Mouse (Mus musculus) kidney, adult 2 months (tissue): ENCODE data around the gene Fam180a. TPM values are rescaled to one million over a fixed set of nuclear protein-coding genes. Genes with fewer than 3 reads are reported as not detected.
A peak's percentile ranks its signal among the peaks of the same experiment; 100 is the strongest.

Source experiments
- DNase-seq: peaks from one replicate; pipeline ENCODE4 v3.0.0; 2021
- H3K27ac ChIP-seq: fragments of 200-500 bp; 2 replicates; pipeline ENCODE4 v1.5.1; 2012; ENCODE audit warnings: low read depth, low read length, control low read depth, inconsistent platforms; ENCODE audit not compliant: insufficient read depth
- H3K27me3 ChIP-seq: fragments of 200-500 bp; replicated peaks from 2 replicates; pipeline ENCODE4 v1.6.1; 2012; ENCODE audit warnings: mild to moderate bottlenecking, moderate library complexity, low read length, inconsistent platforms; ENCODE audit not compliant: control insufficient read depth, insufficient read depth
- H3K36me3 ChIP-seq: fragments of 200-500 bp; 2 replicates; pipeline ENCODE4 v1.6.1; 2012; ENCODE audit warnings: mild to moderate bottlenecking, moderate library complexity, low read length, inconsistent platforms; ENCODE audit not compliant: control insufficient read depth, insufficient read depth
- H3K4me1 ChIP-seq: fragments of 200-500 bp; 2 replicates; pipeline ENCODE4 v1.6.1; 2011; ENCODE audit warnings: low read length; ENCODE audit not compliant: control insufficient read depth, insufficient read depth
- H3K4me3 ChIP-seq: fragments of 200-500 bp; 2 replicates; pipeline ENCODE4 v1.5.1; 2011; ENCODE audit warnings: mild to moderate bottlenecking, low read depth, low read length, control low read depth; ENCODE audit not compliant: insufficient read depth
- CTCF ChIP-seq: fragments of 200-500 bp; conservative IDR thresholded peaks from 2 replicates; pipeline ENCODE4 v1.5.1; 2011; ENCODE audit warnings: low read depth, mild to moderate bottlenecking, control low read depth, low read length, moderate library complexity, mixed read lengths; ENCODE audit not compliant: insufficient read depth, insufficient read length
- POLR2A ChIP-seq: fragments of 200-500 bp; IDR thresholded peaks from one replicate; pipeline ENCODE4 v1.6.1; 2011; ENCODE audit warnings: low read depth, low read length, control low read depth
- WGBS: fragments of 180-500 bp; shearing (Covaris S2); methylation state at CpG from one replicate; pipeline ENCODE4 v1.1.7; 2018; 5-methylcytosine and 5-hydroxymethylcytosine counted together
- polyA plus RNA-seq: library from polyadenylated mRNA; depleted of rRNA; stranded (reverse); fragments of >200 nt; gene quantifications from 2 replicates; pipeline ENCODE4 v1.2.3, GENCODE M21; 2012

The Fam180a gene
- polyA plus RNA-seq, 1 experiment = 0.39 TPM

DNA sequence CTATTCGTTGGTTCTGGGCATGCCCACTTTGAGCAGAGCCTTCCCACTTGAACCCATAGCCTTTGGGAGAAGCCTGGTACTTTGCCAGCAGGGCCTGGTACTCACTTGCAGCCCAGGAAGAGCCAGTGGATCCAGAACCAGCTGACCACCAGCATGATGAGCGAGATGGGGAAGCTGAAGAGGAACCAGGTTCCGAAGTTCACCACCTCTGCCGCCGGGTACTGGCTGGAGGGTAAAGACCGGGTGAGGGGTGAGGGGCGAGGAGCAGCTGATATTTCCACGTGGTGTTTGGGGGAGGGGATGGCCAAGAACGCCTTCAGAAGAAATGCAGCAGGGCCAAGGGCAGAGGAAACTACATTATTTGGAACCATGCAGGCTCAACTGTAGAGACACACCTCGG lies 46.6 kb downstream of the Fam180a start:
- Histone ChIP-seq H3K4me1 (no peaks in the 10 kb centered on the region), H3K4me3 (no peak overlapping the region), H3K27ac (peak overlapping the region; percentile 12; the same call in 1 of the 2 replicates), H3K27me3 (no peaks in the 10 kb centered on the region), H3K36me3 (no peaks in the 10 kb centered on the region)
- TF ChIP-seq POLR2A (no peak), CTCF (no peak)
- WGBS = 43% methylated on average over 10 of the region's 10 CpGs
- peak; percentile 83 for DNase-seq

- TF ChIP-seq POLR2A (no peak), CTCF (no peak)
- Histone ChIP-seq H3K27ac (no peak overlapping the region), H3K36me3 (no peaks in the 10 kb centered on the region), H3K4me1 (peaks cover 6% of the 10 kb centered on the region; the same call in 1 of the 2 replicates), H3K4me3 (no peak overlapping the region), H3K27me3 (no peaks in the 10 kb centered on the region)
- DNase-seq = no peak
- 44% methylated on average over 10 of the region's 10 CpGs for WGBS
Measured at GRCm38 (mm10) chr6:35277903-35278587, 47.9 kb downstream of the Fam180a start.

DNA sequence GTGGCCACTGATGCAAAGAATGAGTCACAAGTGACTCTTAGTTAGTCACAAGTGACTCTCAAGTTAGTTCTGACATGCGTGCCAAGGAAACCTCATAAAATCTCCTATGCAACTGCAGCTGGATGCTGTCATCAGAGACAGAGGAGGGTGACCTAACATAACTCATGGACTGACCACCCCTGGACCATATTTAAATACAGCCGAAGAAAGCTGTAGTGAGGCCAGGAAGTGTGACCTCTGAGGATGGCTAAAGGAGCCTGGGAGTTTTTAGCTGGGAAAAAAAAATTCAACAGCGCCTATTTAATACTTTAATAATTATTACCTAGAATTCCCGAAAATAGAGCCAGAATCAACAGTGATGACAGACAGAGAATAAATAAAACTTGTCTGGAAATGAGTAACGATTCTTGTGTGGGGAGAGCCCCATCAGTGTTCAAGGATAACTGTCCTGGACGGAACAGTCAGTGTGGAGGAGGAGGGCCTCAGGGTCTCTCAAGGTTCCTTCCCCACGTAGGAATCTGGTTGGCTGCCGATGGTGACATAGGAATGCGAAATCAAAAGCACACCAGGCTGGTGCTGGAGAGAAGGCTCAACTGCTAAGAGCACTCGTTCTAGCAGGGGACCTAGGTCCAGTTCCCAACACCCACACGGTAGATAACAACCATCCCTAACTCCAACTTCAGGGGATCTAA lies 52.4 kb downstream of the Fam180a start:
- TF ChIP-seq CTCF (no peak), POLR2A (no peak)
- Histone ChIP-seq H3K4me1 (peaks cover 13% of the 10 kb centered on the region), H3K27me3 (no peaks in the 10 kb centered on the region), H3K27ac (peak overlapping the region; percentile 18; the same call in 1 of the 2 replicates), H3K4me3 (no peak overlapping the region), H3K36me3 (no peaks in the 10 kb centered on the region)
- WGBS = 37% methylated on average over 11 of the region's 11 CpGs
- DNase-seq = peak; percentile 73

- no peaks in the 10 kb centered on the region for H3K36me3 ChIP-seq
- WGBS = 54% methylated on average over 20 of the region's 20 CpGs
- no peak overlapping the region for H3K4me3 ChIP-seq
- TF ChIP-seq CTCF (no peak), POLR2A (no peak)
- H3K4me1 ChIP-seq = peaks cover 13% of the 10 kb centered on the region
- H3K27ac ChIP-seq = 0 out of 2 replicates have a peak overlapping the region, but pooled peaks have one; percentile 31
- peak; percentile 88 for DNase-seq
- H3K27me3 ChIP-seq = no peaks in the 10 kb centered on the region
Measured at GRCm38 (mm10) chr6:35271868-35272765, 53.8 kb downstream of the Fam180a start.

GRCm38 (mm10) chr6:35271094-35271855 lies 54.7 kb downstream of the Fam180a start:
- 88% methylated on average over 12 of the region's 12 CpGs for WGBS
- no peak for DNase-seq
- Histone ChIP-seq H3K4me3 (no peak overlapping the region), H3K27me3 (no peaks in the 10 kb centered on the region), H3K4me1 (peaks cover 13% of the 10 kb centered on the region), H3K27ac (no peak overlapping the region), H3K36me3 (no peaks in the 10 kb centered on the region)
- no peak for TF ChIP-seq CTCF
- no peak for TF ChIP-seq POLR2A

DNA sequence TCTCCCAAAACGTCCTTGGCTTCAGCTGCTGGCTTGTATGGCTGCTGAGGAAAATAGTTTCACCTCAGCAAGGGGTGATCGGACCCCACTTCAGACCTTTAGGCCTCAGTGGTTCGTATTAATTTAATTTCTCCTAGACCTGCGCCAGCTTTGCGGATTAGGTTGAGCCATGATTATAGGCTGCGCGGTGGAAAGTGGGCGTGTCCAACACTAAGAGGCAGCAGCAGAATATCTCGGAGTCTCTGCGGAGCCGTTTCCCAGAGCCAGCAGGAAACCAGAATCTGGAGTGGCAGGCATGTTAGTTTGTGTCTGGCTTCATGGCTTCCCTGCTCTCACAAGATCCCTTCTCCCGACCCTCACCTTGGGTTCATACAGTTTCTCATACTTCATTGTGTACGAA lies 56.3 kb downstream of the Fam180a start:
- no peak for DNase-seq
- H3K36me3 ChIP-seq = no peaks in the 10 kb centered on the region
- WGBS = 89% methylated on average over 13 of the region's 13 CpGs
- no peak overlapping the region for H3K4me3 ChIP-seq
- no peaks in the 10 kb centered on the region for H3K27me3 ChIP-seq
- no peak for TF ChIP-seq POLR2A
- no peak for TF ChIP-seq CTCF
- peaks cover 13% of the 10 kb centered on the region for H3K4me1 ChIP-seq
- no peak overlapping the region for H3K27ac ChIP-seq
